Mouse (Mus musculus): ENCODE measurements around the gene Hnrnpl.

Gene Hnrnpl

GRCm38 (mm10) chr7:28790066-28790806 is 18.1 kb upstream of the Hnrnpl start:
- no peak for DNase-seq (ENCODE audit: low spot score in 2 of 2)

GRCm38 (mm10) chr7:28791706-28792105 is 16.6 kb upstream of the Hnrnpl start:
- DNase-seq (ENCODE audit: low spot score in 2 of 2): no peak

GRCm38 (mm10) chr7:28792391-28793185 is 15.8 kb upstream of the Hnrnpl start:
- no peak for DNase-seq (ENCODE audit: low spot score in 2 of 2)

- no peak for DNase-seq (ENCODE audit: low spot score in 2 of 2)
These were observed 14.5 kb upstream of the Hnrnpl start for GRCm38 (mm10) chr7:28793834-28794233.

GRCm38 (mm10) chr7:28794496-28794895 is 13.8 kb upstream of the Hnrnpl start:
- no peak for DNase-seq (ENCODE audit: low spot score in 2 of 2)

GRCm38 (mm10) chr7:28795832-28796231 is 12.5 kb upstream of the Hnrnpl start:
- no peak for DNase-seq (ENCODE audit: low spot score in 2 of 2)

GRCm38 (mm10) chr7:28796562-28796975 is 11.8 kb upstream of the Hnrnpl start:
- peak; percentile 64 to 72 for DNase-seq (ENCODE audit: low spot score in 2 of 2)

GRCm38 (mm10) chr7:28799994-28800393 is 8.3 kb upstream of the Hnrnpl start:
- no peak for DNase-seq (ENCODE audit: low spot score in 2 of 2)

GRCm38 (mm10) chr7:28801451-28801850 is 6.9 kb upstream of the Hnrnpl start:
- DNase-seq (ENCODE audit: low spot score in 2 of 2): no peak

GRCm38 (mm10) chr7:28801901-28802670 is 6.3 kb upstream of the Hnrnpl start:
- DNase-seq (ENCODE audit: low spot score in 2 of 2): no peak

GRCm38 (mm10) chr7:28802846-28803588 is 5.3 kb upstream of the Hnrnpl start:
- no peak for DNase-seq (ENCODE audit: low spot score in 2 of 2)

- no peak for DNase-seq (ENCODE audit: low spot score in 2 of 2)
These were observed 4.6 kb upstream of the Hnrnpl start for GRCm38 (mm10) chr7:28803756-28804155.

GRCm38 (mm10) chr7:28806869-28807268 is 1.5 kb upstream of the Hnrnpl start:
- DNase-seq (ENCODE audit: low spot score in 2 of 2): no peak

GRCm38 (mm10) chr7:28807641-28808220 is 610 bp upstream of the Hnrnpl start:
- no peak for DNase-seq (ENCODE audit: low spot score in 2 of 2)

GRCm38 (mm10) chr7:28808957-28809393 is 634 bp downstream of the Hnrnpl start:
- DNase-seq (ENCODE audit: low spot score in 2 of 2): peak; percentile 87 to 92

- DNase-seq (ENCODE audit: low spot score in 2 of 2): peak in 1 of 2 experiments; percentile 44
These were observed 1.2 kb downstream of the Hnrnpl start for GRCm38 (mm10) chr7:28809401-28810089.

- DNase-seq (ENCODE audit: low spot score in 2 of 2): peak; percentile 96
These were observed 2.0 kb downstream of the Hnrnpl start for GRCm38 (mm10) chr7:28810107-28811066.

GRCm38 (mm10) chr7:28811228-28811627 is 2.9 kb downstream of the Hnrnpl start:
- peak; percentile 62 to 85 for DNase-seq (ENCODE audit: low spot score in 2 of 2)

GRCm38 (mm10) chr7:28811640-28812275 is 3.4 kb downstream of the Hnrnpl start:
- DNase-seq (ENCODE audit: low spot score in 2 of 2): no peak

Data from frontal cortex, postnatal 25 days (tissue).